Mouse (Mus musculus) naive thymus-derived CD4-positive, alpha-beta T cell, adult 2 months (primary cell): ENCODE results near the gene 4931409K22Rik.

Experiments
- DNase-seq: peaks from one replicate; pipeline ENCODE4 v3.0.0-alpha.2; 2011; ENCODE audit warnings: low read depth

4931409K22Rik gene

DNA sequence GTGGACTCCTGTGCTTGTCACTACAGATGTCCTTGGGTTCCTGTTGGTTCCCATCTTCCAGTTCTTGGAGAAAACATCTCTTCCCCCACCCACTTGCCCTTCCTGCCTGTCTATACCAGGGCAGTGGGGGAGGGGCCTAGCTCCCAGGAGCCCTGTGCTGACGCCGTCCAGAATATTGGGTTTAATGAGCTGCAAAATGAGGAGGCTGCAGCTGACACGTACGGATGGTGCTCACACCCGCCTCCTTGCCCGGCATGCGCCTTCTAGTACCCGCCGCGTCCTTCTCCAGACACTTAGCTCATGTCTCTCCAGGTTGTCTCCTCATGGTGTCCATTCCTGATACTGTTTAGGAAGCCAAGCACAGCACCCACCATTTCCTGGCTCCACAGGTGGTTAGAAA lies 57.5 kb downstream of the 4931409K22Rik start:
- DNase-seq, result no peak

DNA sequence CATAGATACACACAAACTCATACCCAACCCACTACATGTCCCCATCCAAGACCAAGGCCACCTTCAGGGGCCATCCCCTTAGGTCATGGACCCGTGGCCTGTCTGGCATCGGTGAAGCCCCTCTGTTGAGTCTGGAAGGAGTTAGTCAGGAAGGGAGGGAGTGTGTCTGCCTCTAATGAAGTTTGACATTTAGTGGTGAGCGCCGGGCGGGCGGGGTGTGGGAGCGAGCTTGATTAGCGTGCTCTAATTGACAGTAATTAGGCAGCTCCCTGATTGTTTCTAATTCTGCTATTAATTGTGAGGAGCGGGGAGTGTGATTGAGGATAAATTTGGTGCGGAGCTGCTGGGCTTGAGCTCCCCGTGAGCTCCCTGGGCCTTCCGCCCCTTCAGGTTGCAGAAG lies 59.1 kb downstream of the 4931409K22Rik start:
- no peak for DNase-seq

DNA sequence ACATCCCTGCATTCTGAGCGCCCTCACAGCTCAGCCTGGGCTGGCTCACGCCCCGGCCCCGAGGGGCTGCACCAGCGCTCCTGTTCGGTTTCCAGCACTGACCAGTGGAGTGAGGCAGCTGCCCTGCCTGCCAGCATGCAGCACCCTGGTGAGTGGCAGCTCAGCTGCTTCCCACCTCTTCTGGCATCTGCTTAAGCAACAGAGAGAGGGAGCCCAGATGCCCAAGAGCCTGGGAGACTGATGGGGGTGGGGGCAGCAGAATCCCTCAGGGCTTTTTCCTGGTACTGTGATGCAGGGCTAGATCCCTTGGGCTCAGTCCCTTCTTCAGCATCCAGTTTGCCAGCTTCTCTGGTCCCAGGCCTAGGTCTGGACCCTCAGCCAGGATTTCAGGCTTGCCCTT lies 59.9 kb downstream of the 4931409K22Rik start:
- no peak for DNase-seq

DNA sequence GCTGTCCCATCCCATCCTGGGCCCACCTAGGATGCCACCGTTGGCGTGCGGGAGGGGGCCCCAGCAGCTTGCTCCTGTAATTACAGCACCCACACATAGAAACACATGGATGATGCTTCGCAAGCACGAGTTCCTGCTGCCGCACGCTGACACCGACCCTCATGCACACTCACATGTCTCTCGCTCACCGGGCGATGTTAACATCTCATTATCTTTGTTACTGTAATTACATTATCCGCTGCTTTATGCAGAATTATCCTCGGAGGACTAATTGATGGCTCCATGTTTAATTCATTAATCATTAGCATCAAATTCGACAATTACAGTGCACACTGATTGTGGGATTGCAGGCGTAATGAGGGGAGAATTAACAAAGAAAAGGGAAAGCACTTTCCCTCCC lies 61.6 kb downstream of the 4931409K22Rik start:
- no peak for DNase-seq
